Mouse (Mus musculus) naive thymus-derived CD4-positive, alpha-beta T cell, adult 2 months (primary cell): ENCODE results near the gene Dnmt3c.
"Not testable (repeated sequence)": the region's sequence is repeated elsewhere in the genome, so short reads cannot be mapped to it uniquely, and the experiment has no call there.

Experiments
- DNase-seq: peaks from one replicate; pipeline ENCODE4 v3.0.0-alpha.2; 2011; ENCODE audit warnings: low read depth

Gene Dnmt3c

DNA sequence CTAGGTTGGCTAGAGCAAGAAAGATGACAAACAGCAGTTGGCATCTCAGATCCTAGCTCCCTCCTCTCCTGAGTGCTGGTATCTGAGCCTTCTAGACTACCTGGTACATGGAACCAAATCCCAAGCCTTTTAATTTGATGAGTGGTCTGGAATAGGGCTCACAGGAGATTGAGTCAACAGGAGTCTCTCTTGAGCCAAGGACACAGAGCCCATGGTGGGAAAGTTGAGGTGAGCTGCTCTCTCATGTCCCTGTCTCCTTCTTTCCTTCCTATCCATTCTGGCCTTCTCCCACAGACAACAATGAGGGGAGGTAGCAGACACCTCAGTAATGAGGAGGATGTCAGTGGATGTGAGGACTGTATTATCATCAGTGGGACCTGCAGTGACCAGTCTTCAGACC, at the start of gene Dnmt3c:
Gene Dnmt3c, plus strand, starts transcription at position 301 of the 400 bp plus-strand sequence.
- DNase-seq = no peak

DNA sequence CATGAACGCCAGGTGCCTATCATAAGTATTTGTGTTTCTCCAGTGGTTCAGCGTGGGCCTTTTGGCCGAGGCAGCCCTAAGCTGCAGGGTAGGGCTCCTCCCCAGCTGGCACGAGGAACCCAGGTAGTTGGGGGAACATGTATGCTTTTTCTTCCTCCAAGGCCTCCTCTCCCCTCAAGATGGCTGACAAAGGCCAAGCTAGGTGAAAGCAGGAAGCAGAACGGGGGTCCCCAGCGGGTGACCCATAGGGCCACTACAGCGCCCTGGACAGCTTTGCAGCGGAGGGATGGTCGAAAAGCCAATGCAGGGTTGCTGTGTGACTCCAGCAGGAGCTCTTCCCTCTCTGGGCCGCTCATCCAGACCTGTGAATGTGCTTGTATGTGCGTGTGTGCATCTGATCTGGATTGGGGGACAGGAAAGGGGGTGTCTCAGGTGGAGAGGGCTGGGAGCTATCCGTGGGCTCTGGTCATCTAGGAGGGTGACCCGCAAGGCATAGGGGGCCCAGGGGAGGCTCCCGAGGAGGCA, 47.6 kb upstream of the Dnmt3c start:
- DNase-seq = peak; percentile 39

DNA sequence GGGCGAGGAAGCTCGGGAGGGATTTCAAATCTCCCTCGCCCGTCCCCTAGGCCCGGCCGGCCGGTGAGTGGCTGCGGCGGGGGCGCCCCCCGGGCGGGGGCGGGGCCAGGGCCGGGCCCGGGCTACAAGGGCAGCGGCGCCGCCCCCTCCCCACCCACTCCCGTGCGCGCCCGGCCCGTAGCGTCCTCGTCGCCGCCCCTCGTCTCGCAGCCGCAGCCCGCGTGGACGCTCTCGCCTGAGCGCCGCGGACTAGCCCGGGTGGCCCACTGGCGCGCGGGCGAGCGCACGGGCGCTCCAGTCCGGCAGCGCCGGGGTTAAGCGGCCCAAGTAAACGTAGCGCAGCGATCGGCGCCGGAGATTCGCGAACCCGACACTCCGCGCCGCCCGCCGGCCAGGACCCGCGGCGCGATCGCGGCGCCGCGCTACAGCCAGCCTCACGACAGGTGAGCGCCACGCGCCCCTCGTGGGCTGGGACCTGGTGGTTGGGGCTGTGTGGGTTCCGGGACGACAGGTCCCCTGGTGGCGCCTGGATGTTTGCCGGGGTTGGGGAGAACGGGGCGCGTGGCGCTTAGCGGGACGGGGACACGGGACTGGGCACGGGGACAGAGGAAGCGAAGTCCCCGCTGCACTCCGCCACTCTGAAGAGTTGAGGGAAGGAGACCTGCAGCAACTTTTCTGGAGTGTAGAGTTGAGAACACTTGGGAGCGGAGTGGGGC, 47.0 kb upstream of the Dnmt3c start, which contains the start of gene Dnmt3b:
Gene Dnmt3b, plus strand, starts transcription at position 153 of the 716 bp plus-strand sequence.
- DNase-seq = peak; percentile 72

DNA sequence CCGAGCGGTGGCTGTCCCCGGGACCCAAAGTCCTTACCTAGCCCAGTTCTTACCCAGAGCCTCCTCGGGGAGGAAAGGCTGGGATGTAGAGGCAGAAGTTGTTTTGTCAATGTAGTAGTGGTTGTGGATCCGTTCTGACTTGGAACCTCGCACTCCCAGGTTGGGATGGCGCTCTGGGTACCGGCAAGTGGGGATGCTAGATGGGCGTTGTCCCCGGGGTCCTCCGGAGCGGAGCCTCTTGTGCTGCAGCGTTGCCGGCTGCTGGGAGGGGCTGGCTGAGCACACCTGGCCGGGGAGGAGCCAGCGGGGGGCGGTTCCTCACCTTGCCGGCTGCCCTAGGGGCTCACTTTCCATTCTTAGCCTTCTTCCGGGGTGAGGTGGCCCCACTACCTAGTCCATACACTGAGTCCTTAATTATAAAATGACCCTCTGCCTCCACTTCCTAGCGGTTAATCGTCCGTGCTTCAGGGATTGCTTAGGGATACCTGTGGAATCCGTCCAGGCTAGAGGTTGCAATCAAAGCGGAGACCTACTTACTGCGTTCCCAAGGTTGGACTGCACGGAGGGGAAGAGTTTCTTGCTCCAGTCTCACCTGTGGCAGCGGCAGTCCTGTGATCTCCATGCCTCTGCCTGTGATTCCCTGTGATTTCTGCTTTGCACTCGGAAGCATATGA, 46.3 kb upstream of the Dnmt3c start:
- no peak for DNase-seq

DNA sequence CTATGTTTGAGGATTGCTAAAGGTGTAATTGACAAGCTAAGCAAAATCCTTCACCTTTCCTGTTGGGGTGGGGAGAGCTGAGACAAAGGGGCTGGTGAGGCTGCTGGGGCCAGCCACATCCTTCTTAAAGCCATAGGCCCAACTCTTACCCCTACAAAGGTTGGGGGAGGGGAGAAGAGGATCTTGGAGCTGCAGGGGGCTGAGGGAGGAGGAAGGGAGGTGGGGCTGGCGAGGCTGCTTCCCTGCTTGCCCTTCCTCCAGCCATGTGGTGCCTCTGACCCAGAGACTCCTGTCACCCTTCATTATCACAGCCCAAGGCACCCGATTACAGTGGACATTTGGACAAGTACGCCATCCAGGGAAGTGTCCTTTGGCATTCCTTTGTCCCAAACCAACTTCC, 44.8 kb upstream of the Dnmt3c start:
- no peak for DNase-seq

DNA sequence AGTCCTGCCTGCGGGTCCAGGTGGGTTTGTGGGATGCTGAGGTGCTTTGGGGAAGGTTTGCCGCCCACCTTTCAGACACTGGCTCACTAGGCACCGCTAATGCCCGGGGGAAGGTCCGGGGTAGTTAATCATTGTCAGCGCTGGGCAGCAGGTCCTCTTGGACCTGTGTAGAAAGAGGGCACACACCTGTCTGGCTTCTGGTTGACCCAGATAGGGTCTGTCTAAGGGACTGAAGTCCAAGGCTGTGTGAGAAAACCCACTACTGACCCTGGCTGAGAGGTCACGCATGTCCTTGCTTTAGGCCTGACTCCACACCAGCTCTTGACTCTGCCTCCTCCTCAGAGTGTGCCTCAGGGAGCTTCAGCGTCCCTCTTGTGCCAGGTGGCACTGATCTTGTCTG, 38.8 kb upstream of the Dnmt3c start:
- DNase-seq = not testable (repeated sequence)

DNA sequence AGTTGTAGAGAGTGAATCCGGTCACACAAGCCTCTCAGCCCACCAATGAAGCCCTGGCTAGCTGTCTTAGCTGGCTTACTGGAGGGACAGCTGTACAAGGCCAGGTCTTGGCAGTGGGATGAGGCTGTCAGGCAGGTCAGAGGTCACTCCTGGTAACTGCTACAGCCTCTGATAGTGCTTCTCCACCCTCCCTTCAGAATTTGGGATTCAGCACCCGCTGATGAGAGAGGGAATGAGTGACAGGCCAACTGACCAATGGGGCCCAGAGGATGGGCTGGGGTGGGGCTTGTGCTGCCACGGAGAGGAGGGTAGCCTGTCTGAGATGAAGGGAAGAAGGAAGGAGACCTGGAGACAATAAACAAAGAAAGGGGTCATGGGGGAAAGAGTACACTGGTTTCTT, 35.8 kb upstream of the Dnmt3c start:
- no peak for DNase-seq

DNA sequence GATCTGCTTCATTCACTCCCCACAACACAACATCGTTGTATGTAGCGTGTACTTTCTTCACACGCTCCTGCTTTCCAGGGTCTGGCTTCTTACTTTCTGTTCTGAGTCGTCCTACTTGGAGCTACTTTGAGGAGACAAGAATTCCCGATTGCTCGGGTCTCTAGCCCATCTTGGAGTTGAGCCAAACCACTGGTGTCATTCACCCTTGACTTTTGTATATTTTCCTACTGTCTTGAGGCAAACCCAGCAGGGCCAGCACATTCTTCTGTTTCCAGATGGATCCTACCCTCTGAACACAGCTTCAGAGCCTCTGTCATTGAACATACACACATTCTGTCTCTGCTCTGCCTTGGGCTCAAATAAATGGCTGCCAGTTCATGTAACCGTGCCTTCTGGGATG, 31.1 kb upstream of the Dnmt3c start:
- DNase-seq = no peak

DNA sequence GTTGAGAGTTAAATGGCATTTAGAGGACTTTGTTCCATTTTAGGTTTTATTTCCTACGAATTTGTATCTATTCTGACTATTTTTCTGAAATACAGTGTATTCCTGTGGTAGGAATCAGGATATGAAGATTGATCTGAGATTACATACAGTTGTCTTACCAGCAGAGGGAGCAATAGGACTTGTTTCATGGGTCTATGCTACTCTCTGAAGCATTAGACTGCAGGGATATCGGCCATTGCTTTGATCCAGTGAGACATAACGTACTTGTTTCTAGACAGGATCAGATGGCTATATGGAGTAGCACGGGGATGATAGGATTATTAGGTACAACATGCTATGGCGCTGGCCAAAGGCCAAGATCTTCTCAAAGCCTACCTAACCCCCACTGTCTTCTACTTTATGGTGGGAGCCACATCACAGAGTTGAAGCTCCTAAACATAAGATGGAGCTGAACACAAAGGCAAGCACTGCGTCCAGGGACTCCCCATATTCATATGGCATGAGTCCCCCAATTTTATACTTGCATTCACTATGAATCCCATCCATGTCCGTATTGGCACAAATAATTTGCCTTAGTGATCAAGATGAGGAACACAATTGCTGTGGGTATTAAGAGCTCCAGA, 27.6 kb upstream of the Dnmt3c start:
- peak; percentile 53 for DNase-seq

DNA sequence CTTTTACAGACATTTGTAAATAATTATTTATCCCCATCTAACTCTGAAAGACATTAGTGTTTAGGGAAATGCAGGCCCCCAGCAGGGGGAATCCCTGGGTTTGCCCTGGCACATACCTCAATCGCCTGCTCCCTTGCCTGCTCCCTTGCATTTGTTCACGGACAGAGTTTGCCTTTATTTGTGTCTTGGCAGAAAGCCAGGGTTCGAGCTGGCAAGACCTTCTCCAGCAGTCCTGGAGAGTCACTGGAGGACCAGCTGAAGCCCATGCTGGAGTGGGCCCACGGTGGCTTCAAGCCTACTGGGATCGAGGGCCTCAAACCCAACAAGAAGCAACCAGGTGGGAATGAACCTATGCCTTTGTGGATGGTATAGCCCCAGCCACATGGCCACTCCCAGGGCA, 26.3 kb upstream of the Dnmt3c start:
- DNase-seq = no peak

DNA sequence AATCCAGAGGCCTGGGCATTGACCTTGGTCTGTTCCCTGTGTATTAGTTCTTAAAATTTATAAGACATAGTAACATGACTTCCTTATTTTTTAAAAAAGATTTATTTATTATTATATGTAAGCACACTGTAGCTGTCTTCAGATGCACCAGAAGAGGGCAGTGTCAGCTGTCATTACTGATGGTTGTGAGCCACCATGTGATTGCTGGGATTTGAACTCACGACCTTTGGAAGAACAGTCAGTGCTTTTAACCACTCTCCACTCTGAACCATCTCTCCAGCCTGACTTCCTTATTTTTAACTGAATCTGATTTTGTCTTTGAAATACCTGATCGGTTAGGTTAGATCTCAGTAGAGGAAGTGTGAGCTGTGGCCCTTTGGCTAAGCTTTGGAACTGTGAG, 23.8 kb upstream of the Dnmt3c start:
- no peak for DNase-seq

DNA sequence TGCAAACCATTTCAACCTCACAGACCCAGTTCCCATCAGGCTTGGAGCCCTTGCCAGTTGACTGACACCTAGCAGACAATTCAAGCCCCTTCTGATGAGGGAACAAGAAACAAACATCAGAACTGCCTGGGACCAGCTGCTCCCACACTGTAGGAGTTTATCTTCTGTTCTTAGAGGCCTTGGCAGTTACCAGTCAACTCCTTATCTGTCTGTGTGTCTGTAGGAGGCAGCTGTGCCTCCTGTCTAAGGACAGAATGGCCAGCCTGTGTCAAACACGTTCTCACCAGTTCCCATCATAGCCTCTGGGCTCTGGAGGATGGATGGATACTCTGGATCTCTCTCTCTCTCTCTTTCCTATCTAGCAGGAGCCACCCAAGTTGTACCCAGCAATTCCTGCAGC, 21.1 kb upstream of the Dnmt3c start:
- not testable (repeated sequence) for DNase-seq

DNA sequence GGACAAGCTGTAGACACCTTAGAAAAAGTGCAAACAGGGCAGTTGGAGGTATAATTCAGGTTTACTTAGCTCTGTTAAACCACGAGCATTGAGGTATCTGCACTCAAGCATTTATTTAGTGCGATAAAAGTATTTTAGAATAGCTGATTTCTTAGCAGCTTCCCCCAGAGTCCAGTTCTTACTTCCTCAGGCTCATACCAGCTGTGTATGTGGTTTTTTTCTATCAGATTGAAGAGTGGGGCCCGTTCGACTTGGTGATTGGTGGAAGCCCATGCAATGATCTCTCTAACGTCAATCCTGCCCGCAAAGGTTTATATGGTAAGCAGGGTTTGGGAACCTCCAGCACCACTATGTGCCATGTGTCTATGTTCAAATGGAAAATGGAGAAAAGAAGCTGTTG, 19.5 kb upstream of the Dnmt3c start:
- no peak for DNase-seq

DNA sequence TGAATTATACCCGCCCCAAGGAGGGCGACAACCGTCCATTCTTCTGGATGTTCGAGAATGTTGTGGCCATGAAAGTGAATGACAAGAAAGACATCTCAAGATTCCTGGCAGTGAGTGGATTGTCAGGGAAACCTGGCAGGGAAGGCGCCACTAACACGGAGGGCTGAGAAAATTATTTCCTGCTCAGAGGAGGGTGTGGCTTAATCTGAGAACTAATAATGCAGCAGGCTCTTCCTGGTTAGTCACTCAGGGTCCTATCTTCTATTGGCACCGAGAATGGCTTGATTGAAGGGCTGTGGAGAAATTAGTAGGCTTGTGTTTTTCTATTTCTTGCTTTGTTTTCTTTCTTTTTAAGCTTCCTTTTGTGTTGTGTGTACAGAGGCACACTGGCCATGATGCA, 18.9 kb upstream of the Dnmt3c start:
- no peak for DNase-seq

DNA sequence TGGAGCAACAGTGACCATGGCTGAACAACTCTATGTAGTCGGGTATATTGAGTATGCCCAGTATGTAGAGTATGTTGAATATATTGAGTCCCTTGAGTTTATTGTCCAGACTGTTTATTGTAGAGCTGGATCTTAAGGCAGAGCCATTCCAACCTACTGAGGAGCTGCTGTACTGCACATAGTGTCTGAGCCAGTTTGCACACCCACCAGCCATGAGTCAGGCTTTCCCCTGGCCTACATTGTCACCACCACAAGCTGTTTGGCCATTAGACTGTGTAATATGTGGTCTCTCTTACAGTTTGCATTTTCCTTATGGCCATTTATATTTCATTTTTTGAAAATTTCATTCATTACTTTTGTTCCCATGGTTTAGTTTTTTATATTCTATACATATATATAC, 16.5 kb upstream of the Dnmt3c start:
- no peak for DNase-seq

DNA sequence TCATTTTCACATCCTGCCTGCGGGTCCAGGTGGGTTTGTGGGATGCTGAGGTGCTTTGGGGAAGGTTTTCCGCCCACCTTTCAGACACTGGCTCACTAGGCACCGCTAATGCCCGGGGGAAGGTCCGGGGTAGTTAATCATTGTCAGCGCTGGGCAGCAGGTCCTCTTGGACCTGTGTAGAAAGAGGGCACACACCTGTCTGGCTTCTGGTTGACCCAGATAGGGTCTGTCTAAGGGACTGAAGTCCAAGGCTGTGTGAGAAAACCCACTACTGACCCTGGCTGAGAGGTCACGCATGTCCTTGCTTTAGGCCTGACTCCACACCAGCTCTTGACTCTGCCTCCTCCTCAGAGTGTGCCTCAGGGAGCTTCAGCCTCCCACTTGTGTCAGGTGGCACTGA, 3.0 kb upstream of the Dnmt3c start:
- not testable (repeated sequence) for DNase-seq

DNA sequence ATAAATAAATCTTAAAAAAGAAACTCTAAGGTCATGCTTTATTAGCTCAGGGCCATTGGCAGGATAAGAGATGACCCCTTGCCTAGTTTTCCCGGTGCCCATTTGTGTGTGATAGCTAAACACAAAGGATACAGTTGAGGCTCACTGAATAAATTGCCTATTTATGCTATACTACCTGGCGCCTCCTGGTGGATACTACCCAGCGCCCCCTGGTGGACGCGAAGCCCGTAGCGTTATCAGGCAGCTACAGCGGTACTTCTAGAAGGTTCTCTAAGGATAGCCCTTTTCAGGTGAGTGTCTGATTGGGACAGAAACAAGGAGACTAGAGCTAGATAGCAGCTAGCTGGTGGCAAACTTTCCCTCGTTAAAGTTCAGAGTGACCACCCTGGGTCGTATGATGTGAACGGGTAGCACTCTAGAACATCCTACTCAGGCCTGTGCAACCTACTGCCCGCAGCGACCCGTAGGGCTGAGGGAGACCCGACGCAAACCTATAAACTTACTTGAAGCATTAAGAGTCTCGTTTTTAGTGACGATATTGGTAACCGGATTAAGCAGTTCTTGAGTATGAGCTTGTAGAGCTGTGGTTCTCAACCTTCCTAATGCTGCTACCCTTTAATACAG, 1.9 kb upstream of the Dnmt3c start:
- DNase-seq = peak; percentile 80

DNA sequence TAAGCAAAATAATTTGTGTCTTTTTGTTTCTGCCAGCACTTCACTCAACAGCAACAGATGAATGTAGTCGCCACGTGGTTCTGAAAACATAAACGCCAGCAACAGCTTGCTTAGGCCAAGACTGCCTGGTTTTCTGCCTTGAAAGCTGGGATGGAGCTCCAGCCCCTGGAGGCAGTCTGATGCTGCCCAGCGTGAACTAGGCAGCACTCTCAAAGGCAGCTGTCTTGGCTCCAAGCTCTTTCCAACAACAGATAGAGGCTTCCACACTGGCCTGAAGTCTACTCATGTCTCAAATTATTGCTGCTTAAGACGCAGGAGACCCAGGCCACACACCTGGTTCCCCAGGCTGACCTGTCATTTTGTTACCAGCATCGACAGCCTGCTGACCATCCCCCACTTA, 6.9 kb downstream of the Dnmt3c start:
- no peak for DNase-seq

DNA sequence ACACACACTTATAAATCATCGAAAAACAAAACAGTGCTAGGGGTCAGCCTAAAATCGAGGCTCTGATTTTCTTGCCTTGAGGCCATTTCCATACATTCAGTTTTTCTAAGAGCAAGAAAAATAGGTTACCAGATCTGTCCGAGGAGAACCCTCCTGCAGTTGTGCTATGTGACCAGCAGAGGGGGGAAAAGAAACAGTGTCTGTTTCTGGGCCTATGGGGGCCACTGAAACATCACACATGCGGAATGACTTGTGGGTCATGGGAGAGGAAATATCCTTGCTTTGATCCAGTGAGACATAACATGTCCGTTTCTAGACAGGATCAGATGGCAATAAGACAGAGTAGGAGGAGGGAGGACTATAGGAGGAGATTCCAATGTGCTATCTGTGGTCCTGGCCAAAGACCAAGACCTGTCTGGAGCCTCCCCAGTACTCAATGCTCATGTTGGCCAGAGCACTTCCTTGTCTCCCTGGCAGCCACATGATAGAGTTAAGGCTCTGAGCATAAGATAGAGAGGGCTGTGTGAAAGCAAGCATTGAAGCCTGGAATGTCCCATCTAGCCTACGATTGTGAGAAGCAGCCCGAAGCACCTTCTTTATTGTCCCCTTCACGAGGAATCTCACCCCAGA, 14.4 kb downstream of the Dnmt3c start:
- peak; percentile 59 for DNase-seq

DNA sequence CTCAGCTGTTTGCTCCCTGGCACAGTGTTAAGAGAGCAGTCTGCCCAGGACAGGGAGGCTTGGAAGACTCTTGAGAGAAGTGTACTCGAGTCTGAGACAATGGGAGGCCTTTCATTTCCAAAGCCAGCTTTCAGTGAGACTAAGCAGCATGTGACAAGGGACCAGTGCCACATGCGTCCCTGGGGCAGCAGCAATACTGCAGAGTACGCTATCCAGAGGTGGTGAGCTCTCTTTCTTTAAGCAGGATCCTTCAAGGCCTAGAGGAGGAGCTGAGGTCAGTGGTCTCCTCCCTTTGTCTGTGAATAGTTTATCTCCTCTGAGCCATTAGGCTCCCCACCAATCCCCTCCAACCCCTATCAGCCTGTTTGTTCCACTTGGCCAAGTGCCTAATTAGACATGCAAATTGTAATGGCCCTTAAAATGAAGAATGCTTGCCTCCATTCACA, 16.2 kb downstream of the Dnmt3c start:
- DNase-seq = no peak

DNA sequence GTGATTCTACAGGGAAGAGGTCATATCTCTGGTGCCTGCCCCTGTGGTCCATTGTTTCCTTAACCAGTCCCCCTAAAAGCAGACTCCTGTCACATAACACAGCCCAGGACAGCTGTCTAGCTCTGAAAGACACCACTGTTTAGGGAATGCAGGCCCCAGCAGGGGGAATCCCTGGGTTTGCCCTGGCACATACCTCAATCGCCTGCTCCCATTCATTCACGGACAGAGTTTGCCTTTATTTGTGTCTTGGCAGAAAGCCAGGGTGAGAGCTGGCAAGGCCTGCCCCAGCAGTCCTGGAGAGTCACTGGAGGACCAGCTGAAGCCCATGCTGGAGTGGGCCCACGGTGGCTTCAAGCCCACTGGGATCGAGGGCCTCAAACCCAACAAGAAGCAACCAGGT, 16.8 kb downstream of the Dnmt3c start:
- no peak for DNase-seq

DNA sequence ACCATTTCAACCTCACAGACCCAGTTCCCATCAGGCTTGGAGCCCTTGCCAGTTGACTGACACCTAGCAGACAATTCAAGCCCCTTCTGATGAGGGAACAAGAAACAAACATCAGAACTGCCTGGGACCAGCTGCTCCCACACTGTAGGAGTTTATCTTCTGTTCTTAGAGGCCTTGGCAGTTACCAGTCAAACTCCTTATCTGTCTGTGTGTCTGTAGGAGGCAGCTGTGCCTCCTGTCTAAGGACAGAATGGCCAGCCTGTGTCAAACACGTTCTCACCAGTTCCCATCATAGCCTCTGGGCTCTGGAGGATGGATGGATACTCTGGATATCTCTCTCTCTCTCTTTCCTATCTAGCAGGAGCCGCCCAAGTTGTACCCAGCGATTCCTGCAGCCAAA, 21.4 kb downstream of the Dnmt3c start:
- DNase-seq = not testable (repeated sequence)
